Mouse (Mus musculus): Measurements from ENCODE around the gene H2-T23.
"Not testable (repeated sequence)": the region's sequence is repeated elsewhere in the genome, so short reads cannot be mapped to it uniquely, and the experiment has no call there.

H2-T23 gene

GRCm38 (mm10) chr17:36023710-36024654 lies 8.7 kb downstream of the H2-T23 start:
- peak; percentile 74 for DNase-seq (ENCODE audit: low read depth, low spot score)

GRCm38 (mm10) chr17:36022922-36023321 lies 9.7 kb downstream of the H2-T23 start:
- DNase-seq (ENCODE audit: low read depth, low spot score): no peak

- DNase-seq (ENCODE audit: low read depth, low spot score): no peak
Observed at GRCm38 (mm10) chr17:36022098-36022497, 10.6 kb downstream of the H2-T23 start.

- no peak for DNase-seq (ENCODE audit: low read depth, low spot score)
Observed at GRCm38 (mm10) chr17:36021309-36021708, 11.3 kb downstream of the H2-T23 start.

GRCm38 (mm10) chr17:36020191-36021073 lies 12.2 kb downstream of the H2-T23 start, which contains the start of gene H2-T24:
Gene H2-T24, minus strand, starts transcription at chr17:36020560.
- peak; percentile 94 for DNase-seq (ENCODE audit: low read depth, low spot score)

GRCm38 (mm10) chr17:36019519-36019918 lies 13.1 kb downstream of the H2-T23 start:
- DNase-seq (ENCODE audit: low read depth, low spot score): no peak

GRCm38 (mm10) chr17:36018979-36019378 lies 13.7 kb downstream of the H2-T23 start:
- DNase-seq (ENCODE audit: low read depth, low spot score): no peak

- no peak for DNase-seq (ENCODE audit: low read depth, low spot score)
Observed at GRCm38 (mm10) chr17:36017046-36017445, 15.6 kb downstream of the H2-T23 start.

- no peak for DNase-seq (ENCODE audit: low read depth, low spot score)
Observed at GRCm38 (mm10) chr17:36014977-36015376, 17.7 kb downstream of the H2-T23 start.

- not testable (repeated sequence) for DNase-seq (ENCODE audit: low read depth, low spot score)
Observed at GRCm38 (mm10) chr17:36004409-36004808, 28.2 kb downstream of the H2-T23 start.

- peak; percentile 61 for DNase-seq (ENCODE audit: low read depth, low spot score)
Observed at GRCm38 (mm10) chr17:36003331-36003730, 29.3 kb downstream of the H2-T23 start.

- DNase-seq (ENCODE audit: low read depth, low spot score): peak; percentile 85
Observed at GRCm38 (mm10) chr17:36001966-36002365, 30.7 kb downstream of the H2-T23 start.

- DNase-seq (ENCODE audit: low read depth, low spot score): peak; percentile 86
Observed at GRCm38 (mm10) chr17:36001121-36001897, 31.3 kb downstream of the H2-T23 start.

GRCm38 (mm10) chr17:36000349-36000748 lies 32.3 kb downstream of the H2-T23 start:
- peak; percentile 46 for DNase-seq (ENCODE audit: low read depth, low spot score)

GRCm38 (mm10) chr17:35999356-35999755 lies 33.3 kb downstream of the H2-T23 start:
- peak; percentile 90 for DNase-seq (ENCODE audit: low read depth, low spot score)

- DNase-seq (ENCODE audit: low read depth, low spot score): peak; percentile 65
Observed at GRCm38 (mm10) chr17:35998545-35999305, 33.9 kb downstream of the H2-T23 start.

- DNase-seq (ENCODE audit: low read depth, low spot score): peak; percentile 88
Observed at GRCm38 (mm10) chr17:35997713-35998510, 34.7 kb downstream of the H2-T23 start.

- peak; percentile 97 for DNase-seq (ENCODE audit: low read depth, low spot score)
Observed at GRCm38 (mm10) chr17:35996949-35997348, 35.7 kb downstream of the H2-T23 start.

- peak; percentile 45 for DNase-seq (ENCODE audit: low read depth, low spot score)
Observed at GRCm38 (mm10) chr17:35994879-35995240, 37.8 kb downstream of the H2-T23 start.

All from CD4-positive helper T cell, adult 2 months (primary cell).